Mouse (Mus musculus) stomach, embryonic 14.5 days (tissue): ENCODE measurements at regions not wholly inside any gene's neighbourhood (a gene's known extent, or its start where the extent isn't known, plus 50 kb on each side); places are given as distances from the start of the nearest gene placed in this dataset.

Experiments used
- ATAC-seq: fragments of 200-750 bp; cut with Nextera tagmentation; 2 replicates; pipeline ENCODE4 v1.8.0; 2017; ENCODE audit warnings: low read depth, moderate TSS enrichment; ENCODE audit not compliant: insufficient number of reproducible peaks, insufficient read depth, low FRiP score
- H3K27ac ChIP-seq: fragments of 300-500 bp; sonication (generic); 2 replicates; pipeline ENCODE4 v1.5.1; 2014; ENCODE audit warnings: mild to moderate bottlenecking, low read length, moderate library complexity, mixed read lengths
- H3K27me3 ChIP-seq: fragments of 300-500 bp; sonication (generic); 2 replicates; pipeline ENCODE4 v1.6.1; 2014; ENCODE audit warnings: low read length, control low read depth, mixed read lengths; ENCODE audit not compliant: control insufficient read depth, insufficient read depth
- H3K36me3 ChIP-seq: fragments of 300-500 bp; sonication (generic); 2 replicates; pipeline ENCODE4 v1.6.1; 2014; ENCODE audit warnings: mild to moderate bottlenecking, control low read depth, low read length, moderate library complexity, mixed read lengths; ENCODE audit not compliant: control insufficient read depth, insufficient read depth
- H3K4me1 ChIP-seq: fragments of 300-500 bp; sonication (generic); 2 replicates; pipeline ENCODE4 v1.6.1; 2014; ENCODE audit warnings: low read length, control low read depth, mixed read lengths; ENCODE audit not compliant: control insufficient read depth, insufficient read depth
- H3K4me2 ChIP-seq: fragments of 300-500 bp; sonication (generic); replicated peaks from 2 replicates; pipeline ENCODE4 v1.6.1; 2014; ENCODE audit warnings: low read depth, low read length, control low read depth
- H3K4me3 ChIP-seq: fragments of 300-500 bp; sonication (generic); 2 replicates; pipeline ENCODE4 v1.5.1; 2014; ENCODE audit warnings: low read depth, low read length, control low read depth
- H3K9ac ChIP-seq: fragments of 300-500 bp; sonication (generic); replicated peaks from 2 replicates; pipeline ENCODE4 v1.6.1; 2014; ENCODE audit warnings: low read depth, mild to moderate bottlenecking, control low read depth, low read length, moderate library complexity, mixed read lengths
- H3K9me3 ChIP-seq: fragments of 300-500 bp; sonication (generic); 2 replicates; pipeline ENCODE4 v1.6.1; 2016; ENCODE audit warnings: low read depth, low read length, control low read depth; ENCODE audit not compliant: control insufficient read depth
- WGBS: fragments of 180-500 bp; shearing (Covaris S2); extraction: QIAGEN DNeasy Blood & Tissue Kit; methylation state at CpG from one replicate; pipeline ENCODE4 v1.1.7; 2014; 5-methylcytosine and 5-hydroxymethylcytosine counted together

DNA sequence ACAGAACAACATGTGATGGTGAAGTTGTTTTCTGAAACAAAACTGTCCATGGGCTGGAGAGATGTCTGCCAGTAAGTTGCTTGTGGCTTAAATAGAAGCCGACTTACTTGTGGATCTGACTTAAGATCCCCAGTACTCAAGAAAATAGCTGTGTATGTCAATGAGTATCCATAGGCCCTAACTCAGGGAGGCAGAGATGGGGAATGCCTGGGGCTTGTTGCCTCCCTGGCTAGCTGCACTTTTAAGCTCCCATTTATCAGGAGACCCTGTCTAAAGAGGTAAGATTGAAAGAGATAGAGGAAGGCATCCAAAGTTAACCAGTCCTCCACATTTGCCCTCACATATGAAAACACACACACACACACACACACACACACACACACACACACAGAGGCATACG lies 167.8 kb upstream of the Irx1 start:
- no peak for ATAC-seq
- Histone ChIP-seq H3K9me3 (no peaks in the 10 kb centered on the region), H3K27ac (no peak overlapping the region), H3K36me3 (no peaks in the 10 kb centered on the region), H3K4me2 (no peak overlapping the region), H3K27me3 (no peaks in the 10 kb centered on the region), H3K4me3 (no peak overlapping the region), H3K9ac (no peak overlapping the region), H3K4me1 (no peaks in the 10 kb centered on the region)
- WGBS: 72% methylated on average over 2 of the region's 2 CpGs

DNA sequence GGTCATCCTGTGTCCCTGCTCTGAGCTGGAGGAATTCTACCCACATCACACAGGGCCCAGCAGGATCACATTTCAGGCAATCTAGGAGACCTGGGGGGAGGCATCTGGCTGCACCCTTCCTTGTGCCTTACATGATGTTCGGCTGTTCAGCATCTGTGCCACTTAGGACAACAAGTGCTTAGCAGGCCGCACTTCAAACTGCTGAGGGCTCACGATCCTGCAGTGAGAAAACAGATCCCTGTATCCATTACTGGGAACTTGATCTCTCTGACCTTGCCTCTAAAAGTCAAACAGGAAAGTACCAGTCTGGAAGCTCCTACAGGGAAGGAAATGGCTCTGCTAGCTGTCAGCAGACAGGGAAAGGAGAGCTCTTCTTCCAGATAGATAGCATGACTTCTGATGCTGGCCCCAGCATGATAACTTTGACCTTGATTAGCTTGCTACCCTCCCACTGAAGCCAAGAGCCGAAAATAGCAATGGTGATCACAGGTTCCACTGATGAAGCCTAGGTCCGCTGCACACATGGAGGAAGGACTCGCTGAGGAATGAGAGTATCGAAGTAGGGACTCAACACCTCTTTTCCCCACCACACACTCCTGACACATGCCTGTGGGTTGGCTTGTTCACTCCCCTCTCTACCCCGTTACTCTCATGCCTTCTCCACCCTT lies 170.7 kb upstream of the Irx1 start:
- Histone ChIP-seq H3K36me3 (no peaks in the 10 kb centered on the region), H3K4me1 (no peaks in the 10 kb centered on the region), H3K9ac (no peak overlapping the region), H3K9me3 (no peaks in the 10 kb centered on the region), H3K4me2 (no peak overlapping the region), H3K4me3 (no peak overlapping the region), H3K27me3 (no peaks in the 10 kb centered on the region), H3K27ac (no peak overlapping the region)
- ATAC-seq: no peak
- WGBS: 58% methylated on average over 8 of the region's 8 CpGs

DNA sequence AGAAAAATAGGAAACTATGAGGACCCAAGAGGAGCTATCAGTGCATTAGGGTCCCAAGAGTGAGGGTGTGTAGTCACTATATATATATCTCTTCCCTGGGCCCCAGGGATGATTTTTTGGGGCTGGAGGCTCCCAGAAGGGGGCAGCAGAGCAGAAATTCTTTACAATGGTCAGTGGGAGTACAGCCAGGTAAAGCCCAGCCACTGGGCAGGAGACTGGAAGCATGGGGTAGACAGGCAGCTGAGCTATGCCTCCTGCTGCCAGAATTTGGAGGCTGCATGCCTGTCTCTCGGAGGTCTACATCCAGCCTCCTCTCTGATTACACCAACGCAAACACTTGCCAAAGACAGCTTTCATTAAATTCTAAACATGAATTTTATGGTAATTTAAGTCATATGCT lies 202.7 kb upstream of the Irx1 start:
- H3K4me1 ChIP-seq: no peaks in the 10 kb centered on the region
- no peaks in the 10 kb centered on the region for H3K36me3 ChIP-seq
- no peak overlapping the region for H3K27ac ChIP-seq
- no peak for ATAC-seq
- WGBS: 60% methylated on average over 2 of the region's 2 CpGs
- no peaks in the 10 kb centered on the region for H3K9me3 ChIP-seq
- no peaks in the 10 kb centered on the region for H3K27me3 ChIP-seq
- no peak overlapping the region for H3K4me2 ChIP-seq
- H3K9ac ChIP-seq: no peak overlapping the region
- H3K4me3 ChIP-seq: no peak overlapping the region

GRCm38 (mm10) chr13:72167434-72167833 lies 203.9 kb upstream of the Irx1 start:
- H3K36me3 ChIP-seq: no peaks in the 10 kb centered on the region
- H3K9me3 ChIP-seq: no peaks in the 10 kb centered on the region
- no peak overlapping the region for H3K4me2 ChIP-seq
- H3K4me1 ChIP-seq: no peaks in the 10 kb centered on the region
- 72% methylated on average over 2 of the region's 2 CpGs for WGBS
- no peak for ATAC-seq
- H3K27me3 ChIP-seq: no peaks in the 10 kb centered on the region
- H3K9ac ChIP-seq: no peak overlapping the region
- no peak overlapping the region for H3K27ac ChIP-seq
- no peak overlapping the region for H3K4me3 ChIP-seq

DNA sequence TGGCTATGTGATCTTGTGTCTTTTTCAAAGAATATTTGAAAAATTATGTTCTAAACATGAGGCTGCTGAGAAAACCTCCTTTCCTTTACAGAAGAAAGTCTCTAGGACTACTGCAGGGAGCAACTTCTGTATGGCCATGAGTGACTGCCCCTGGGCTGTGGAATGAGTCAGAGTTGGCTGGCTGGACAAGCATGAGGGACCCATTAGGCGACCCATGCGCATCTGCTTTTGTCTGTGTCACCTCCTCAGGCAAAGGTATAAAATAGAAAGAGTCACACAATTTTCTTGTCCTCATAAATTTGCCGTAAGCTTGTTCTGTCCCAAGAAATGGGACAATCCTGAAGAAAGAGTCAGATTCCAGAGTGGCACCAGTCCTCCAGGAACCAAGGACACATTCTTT lies 220.1 kb upstream of the Irx1 start:
- H3K27me3 ChIP-seq: no peaks in the 10 kb centered on the region
- 86% methylated on average over 3 of the region's 3 CpGs for WGBS
- H3K4me1 ChIP-seq: no peaks in the 10 kb centered on the region
- no peak overlapping the region for H3K27ac ChIP-seq
- no peak for ATAC-seq
- no peaks in the 10 kb centered on the region for H3K9me3 ChIP-seq
- no peaks in the 10 kb centered on the region for H3K36me3 ChIP-seq
- H3K9ac ChIP-seq: no peak overlapping the region
- no peak overlapping the region for H3K4me3 ChIP-seq
- H3K4me2 ChIP-seq: no peak overlapping the region

DNA sequence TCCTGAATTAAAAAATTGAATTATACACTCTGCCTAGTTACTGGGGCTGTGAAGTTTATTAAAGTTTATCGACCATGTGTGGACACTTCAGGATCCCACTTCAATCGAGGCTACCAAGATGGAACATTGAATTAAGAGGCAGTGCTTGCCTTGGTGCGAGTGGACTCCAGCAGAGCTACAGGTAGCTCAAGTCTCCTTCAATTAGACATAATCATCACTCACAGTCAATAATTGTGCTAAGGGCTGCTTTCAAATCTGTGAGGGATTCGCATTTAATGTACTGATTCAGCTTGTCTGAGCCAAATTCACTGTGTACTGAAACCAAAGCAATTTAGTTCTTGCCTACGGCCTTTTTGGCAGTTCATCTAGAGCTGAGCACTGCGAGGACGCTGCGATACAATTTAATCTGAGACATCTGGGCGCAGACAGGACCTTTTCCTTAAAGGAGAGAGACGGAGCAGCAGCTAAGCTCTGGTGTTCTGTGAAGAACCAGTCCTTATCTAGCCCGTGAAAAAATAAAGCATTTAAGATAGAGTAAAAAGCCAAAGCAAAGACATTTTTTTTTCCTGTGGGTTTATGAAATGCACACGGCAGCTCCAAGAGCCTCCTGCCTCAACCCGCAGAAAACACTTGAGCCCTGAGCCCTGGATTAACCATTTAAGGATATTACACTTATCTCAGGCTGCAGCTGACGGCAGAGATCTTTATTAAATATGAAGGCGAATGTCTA lies 220.8 kb upstream of the Irx1 start:
- WGBS: 62% methylated on average over 15 of the region's 15 CpGs
- no peak for ATAC-seq
- Histone ChIP-seq H3K4me2 (no peak overlapping the region), H3K4me3 (no peak overlapping the region), H3K27ac (no peak overlapping the region), H3K27me3 (no peaks in the 10 kb centered on the region), H3K36me3 (no peaks in the 10 kb centered on the region), H3K9ac (no peak overlapping the region), H3K4me1 (no peaks in the 10 kb centered on the region), H3K9me3 (no peaks in the 10 kb centered on the region)

- Histone ChIP-seq H3K27ac (no peak overlapping the region), H3K4me2 (no peak overlapping the region), H3K9me3 (no peaks in the 10 kb centered on the region), H3K9ac (no peak overlapping the region), H3K36me3 (no peaks in the 10 kb centered on the region), H3K4me3 (no peak overlapping the region), H3K4me1 (no peaks in the 10 kb centered on the region), H3K27me3 (no peaks in the 10 kb centered on the region)
- no peak for ATAC-seq
- WGBS: 80% methylated on average over 3 of the region's 3 CpGs
Observed at GRCm38 (mm10) chr13:72184846-72185118, 221.3 kb upstream of the Irx1 start.

- Histone ChIP-seq H3K36me3 (no peaks in the 10 kb centered on the region), H3K4me3 (no peak overlapping the region), H3K4me2 (no peak overlapping the region), H3K9ac (no peak overlapping the region), H3K27me3 (no peaks in the 10 kb centered on the region), H3K27ac (no peak overlapping the region), H3K4me1 (no peaks in the 10 kb centered on the region), H3K9me3 (no peaks in the 10 kb centered on the region; the same call in 1 of the 2 replicates)
- WGBS: 82% methylated on average over 2 of the region's 2 CpGs
- ATAC-seq: no peak
Observed at GRCm38 (mm10) chr13:72195881-72196280, 232.4 kb upstream of the Irx1 start.
